Mouse (Mus musculus) forebrain, embryonic 11.5 days (tissue): ENCODE data around the gene Uqcc1. TPM values are rescaled to one million over a fixed set of nuclear protein-coding genes. Genes with fewer than 3 reads are reported as not detected.
"Not testable (repeated sequence)": the region's sequence is repeated elsewhere in the genome, so short reads cannot be mapped to it uniquely, and the experiment has no call there.

Source experiments
- ATAC-seq: fragments of 200-750 bp; cut with Nextera tagmentation; replicated peaks from 2 replicates; pipeline ENCODE4 v1.8.0; 2017; ENCODE audit warnings: moderate TSS enrichment; ENCODE audit not compliant: low FRiP score
- DNase-seq: peaks from one replicate; pipeline ENCODE4 v3.0.0-alpha.2; 2017; ENCODE audit warnings: low spot score
- H3K27ac ChIP-seq: fragments of 300-500 bp; sonication (generic); 2 replicates; pipeline ENCODE4 v1.5.1; 2014; ENCODE audit warnings: low read depth, low read length
- H3K27me3 ChIP-seq: fragments of 300-500 bp; sonication (generic); 2 replicates; pipeline ENCODE4 v1.6.1; 2014; ENCODE audit warnings: mild to moderate bottlenecking, low read length, mixed read lengths; ENCODE audit not compliant: control insufficient read depth, insufficient read depth
- H3K36me3 ChIP-seq: fragments of 300-500 bp; sonication (generic); 2 replicates; pipeline ENCODE4 v1.6.1; 2014; ENCODE audit warnings: mild to moderate bottlenecking, low read length, moderate library complexity, mixed read lengths; ENCODE audit not compliant: control insufficient read depth, insufficient read depth
- H3K4me1 ChIP-seq: fragments of 300-500 bp; sonication (generic); replicated peaks from 2 replicates; pipeline ENCODE4 v1.6.1; 2014; ENCODE audit warnings: low read length, mixed read lengths; ENCODE audit not compliant: control insufficient read depth, insufficient read depth
- H3K4me2 ChIP-seq: fragments of 300-500 bp; sonication (generic); 2 replicates; pipeline ENCODE4 v1.6.1; 2014; ENCODE audit warnings: low read depth, mild to moderate bottlenecking, low read length, moderate library complexity, mixed read lengths; ENCODE audit not compliant: severe bottlenecking
- H3K4me3 ChIP-seq: fragments of 300-500 bp; sonication (generic); 2 replicates; pipeline ENCODE4 v1.5.1; 2014; ENCODE audit warnings: low read depth, low read length
- H3K9ac ChIP-seq: fragments of 300-500 bp; sonication (generic); 2 replicates; pipeline ENCODE4 v1.6.1; 2014; ENCODE audit warnings: low read length
- H3K9me3 ChIP-seq: fragments of 300-500 bp; sonication (generic); 2 replicates; pipeline ENCODE4 v1.6.1; 2016; ENCODE audit warnings: low read length, mixed read lengths; ENCODE audit not compliant: control insufficient read depth
- WGBS: fragments of 180-500 bp; shearing (Covaris S2); extraction: QIAGEN DNeasy Blood & Tissue Kit; methylation state at CpG from one replicate; pipeline ENCODE4 v1.1.7; 2014; 5-methylcytosine and 5-hydroxymethylcytosine counted together
- polyA plus RNA-seq: library from polyadenylated mRNA; unstranded; fragments of >200 nt; fragmentation: Nextera tagmentation; extraction: Ambion mirVana; gene quantifications from 2 replicates; pipeline ENCODE4 v1.2.1, GENCODE M21; 2014

The Uqcc1 gene
- polyA plus RNA-seq, 1 experiment from 2014 or later, result 78.0 TPM

- Histone ChIP-seq H3K4me1 (peaks cover 11% of the 10 kb centered on the region), H3K36me3 (no peaks in the 10 kb centered on the region), H3K27ac (0 out of 2 replicates have a peak overlapping the region, but pooled peaks have one; percentile 18), H3K9ac (0 out of 2 replicates have a peak overlapping the region, but pooled peaks have one; percentile 16), H3K4me2 (no peak overlapping the region), H3K9me3 (no peaks in the 10 kb centered on the region), H3K4me3 (no peak overlapping the region), H3K27me3 (no peaks in the 10 kb centered on the region)
- no peak for DNase-seq
- WGBS, result 66% methylated on average over 4 of the region's 4 CpGs
- ATAC-seq, result no peak
Observed at GRCm38 (mm10) chr2:155944685-155945084, 14.6 kb upstream of the Uqcc1 start.

- no peaks in the 10 kb centered on the region for H3K27me3 ChIP-seq
- H3K4me3 ChIP-seq, result 0 out of 2 replicates have a peak overlapping the region, but pooled peaks have one; percentile 15
- no peaks in the 10 kb centered on the region for H3K9me3 ChIP-seq
- WGBS, result 2% methylated on average over 8 of the region's 8 CpGs
- peaks cover 9% of the 10 kb centered on the region for H3K4me1 ChIP-seq
- H3K4me2 ChIP-seq, result peak overlapping the region; percentile 33
- DNase-seq (peak; percentile 86), ATAC-seq (peak; percentile 69)
- H3K27ac ChIP-seq, result 0 out of 2 replicates have a peak overlapping the region, but pooled peaks have one; percentile 12
- H3K9ac ChIP-seq, result peak overlapping the region; percentile 39; the same call in 1 of the 2 replicates
- H3K36me3 ChIP-seq, result no peaks in the 10 kb centered on the region
Observed at GRCm38 (mm10) chr2:155943463-155943862, 13.4 kb upstream of the Uqcc1 start.

GRCm38 (mm10) chr2:155941697-155942442 lies 11.8 kb upstream of the Uqcc1 start:
- Histone ChIP-seq H3K4me1 (peaks cover 9% of the 10 kb centered on the region), H3K4me3 (no peak overlapping the region)

GRCm38 (mm10) chr2:155940681-155941080 lies 10.6 kb upstream of the Uqcc1 start, which contains the start of gene Gm15557:
Gm15557 (plus strand) TSS chr2:155940728.
- H3K27ac ChIP-seq, result no peak within 1 kb of the TSS
- H3K4me2 ChIP-seq, result no peak within 1 kb of the TSS

More at GRCm38 (mm10) chr2:155941697-155942442, 11.8 kb upstream of the Uqcc1 start:
- no peak overlapping the region for H3K9ac ChIP-seq
- DNase-seq (no peak), ATAC-seq (no peak)
- no peak overlapping the region for H3K4me2 ChIP-seq
- WGBS, result 93% methylated on average over 40 of the region's 40 CpGs
- H3K36me3 ChIP-seq, result no peaks in the 10 kb centered on the region
- H3K27me3 ChIP-seq, result no peaks in the 10 kb centered on the region
- H3K9me3 ChIP-seq, result no peaks in the 10 kb centered on the region
- H3K27ac ChIP-seq, result no peak overlapping the region

GRCm38 (mm10) chr2:155939897-155940529 lies 9.9 kb upstream of the Uqcc1 start:
- 77% methylated on average over 7 of the region's 7 CpGs for WGBS
- no peak overlapping the region for H3K4me2 ChIP-seq
- no peak overlapping the region for H3K27ac ChIP-seq
- no peaks in the 10 kb centered on the region for H3K36me3 ChIP-seq
- H3K4me1 ChIP-seq, result peaks cover 9% of the 10 kb centered on the region
- DNase-seq (no peak), ATAC-seq (no peak)
- no peaks in the 10 kb centered on the region for H3K9me3 ChIP-seq
- no peak overlapping the region for H3K4me3 ChIP-seq
- no peaks in the 10 kb centered on the region for H3K27me3 ChIP-seq
- no peak overlapping the region for H3K9ac ChIP-seq

More at GRCm38 (mm10) chr2:155940681-155941080, 10.6 kb upstream of the Uqcc1 start, which contains the start of gene Gm15557:
- ATAC-seq (no peak), DNase-seq (no peak)
- no peaks in the 10 kb centered on the region for H3K27me3 ChIP-seq
- H3K9me3 ChIP-seq, result no peaks in the 10 kb centered on the region
- H3K4me1 ChIP-seq, result peaks cover 9% of the 10 kb centered on the region
- no peak within 1 kb of the TSS for H3K9ac ChIP-seq
- H3K4me3 ChIP-seq, result no peak within 1 kb of the TSS
- no peaks in the 10 kb centered on the region for H3K36me3 ChIP-seq
- 90% methylated on average over 3 of the region's 3 CpGs for WGBS

GRCm38 (mm10) chr2:155928711-155929345 lies 1.3 kb downstream of the Uqcc1 start:
- H3K9me3 ChIP-seq, result no peaks in the 10 kb centered on the region
- H3K27me3 ChIP-seq, result no peaks in the 10 kb centered on the region
- ATAC-seq, result no peak
- no peaks in the 10 kb centered on the region; the same call in 1 of the 2 replicates for H3K36me3 ChIP-seq
- H3K9ac ChIP-seq, result no peak overlapping the region
- peak overlapping the region; percentile 48 for H3K4me3 ChIP-seq
- no peak for DNase-seq
- H3K4me1 ChIP-seq, result peaks cover 4% of the 10 kb centered on the region; the same call in 1 of the 2 replicates
- no peak overlapping the region for H3K27ac ChIP-seq
- peak overlapping the region; percentile 72 for H3K4me2 ChIP-seq
- WGBS, result 82% methylated on average over 7 of the region's 7 CpGs

- 93% methylated on average over 6 of the region's 6 CpGs for WGBS
- not testable (repeated sequence) for ATAC-seq, H3K36me3 ChIP-seq, H3K9me3 ChIP-seq, H3K4me3 ChIP-seq, H3K4me1 ChIP-seq, H3K27ac ChIP-seq, H3K4me2 ChIP-seq, H3K27me3 ChIP-seq, H3K9ac ChIP-seq, DNase-seq
Observed at GRCm38 (mm10) chr2:155925213-155925612, 4.9 kb downstream of the Uqcc1 start.

GRCm38 (mm10) chr2:155923143-155923542 lies 7.0 kb downstream of the Uqcc1 start:
- Histone ChIP-seq H3K36me3 (no peaks in the 10 kb centered on the region; the same call in 1 of the 2 replicates), H3K4me1 (no peaks in the 10 kb centered on the region), H3K9ac (no peak overlapping the region), H3K27ac (no peak overlapping the region), H3K4me3 (no peak overlapping the region), H3K9me3 (no peaks in the 10 kb centered on the region), H3K4me2 (no peak overlapping the region), H3K27me3 (no peaks in the 10 kb centered on the region)
- WGBS, result 94% methylated on average over 7 of the region's 7 CpGs
- ATAC-seq, result no peak
- no peak for DNase-seq
